Mouse (Mus musculus) testis, adult 2 months (tissue): Measurements from ENCODE around the gene Alg14. TPM values are rescaled to one million over a fixed set of nuclear protein-coding genes. Genes with fewer than 3 reads are reported as not detected.
A peak's percentile ranks its signal among the peaks of the same experiment; 100 is the strongest.

Experiments used
- H3K27ac ChIP-seq: fragments of 200-500 bp; 2 replicates; pipeline ENCODE4 v1.5.1; 2012; ENCODE audit warnings: low read depth, low read length; ENCODE audit not compliant: control insufficient read depth, insufficient read depth
- H3K27me3 ChIP-seq: fragments of 200-500 bp; 2 replicates; pipeline ENCODE4 v1.6.1; 2012; ENCODE audit warnings: mild to moderate bottlenecking, low read length, moderate library complexity; ENCODE audit not compliant: control insufficient read depth, insufficient read depth
- H3K36me3 ChIP-seq: fragments of 200-500 bp; 2 replicates; pipeline ENCODE4 v1.6.1; 2012; ENCODE audit warnings: mild to moderate bottlenecking, low read length; ENCODE audit not compliant: control insufficient read depth, insufficient read depth
- H3K4me1 ChIP-seq: fragments of 200-500 bp; 2 replicates; pipeline ENCODE4 v1.6.1; 2012; ENCODE audit warnings: low read length; ENCODE audit not compliant: control insufficient read depth, insufficient read depth
- H3K4me3 ChIP-seq: fragments of 200-500 bp; 2 replicates; pipeline ENCODE4 v1.5.1; 2012; ENCODE audit warnings: low read depth, mild to moderate bottlenecking, low read length, moderate library complexity, mixed read lengths; ENCODE audit not compliant: control insufficient read depth
- CTCF ChIP-seq: fragments of 200-500 bp; IDR thresholded peaks from 2 replicates; pipeline ENCODE4 v1.5.1; 2012; ENCODE audit warnings: low read depth, mild to moderate bottlenecking, inconsistent platforms, low read length, moderate library complexity; ENCODE audit not compliant: control insufficient read depth, insufficient read depth, insufficient replicate concordance
- POLR2A ChIP-seq: fragments of 200-500 bp; IDR thresholded peaks from 2 replicates; pipeline ENCODE4 v1.6.1; 2012; ENCODE audit warnings: low read depth, mild to moderate bottlenecking, inconsistent platforms, low read length, moderate library complexity; ENCODE audit not compliant: control insufficient read depth
- polyA plus RNA-seq: library from polyadenylated mRNA; depleted of rRNA; stranded (reverse); fragments of >200 nt; gene quantifications from 2 replicates; pipeline ENCODE4 v1.2.3, GENCODE M21; 2012; rRNA removed

Gene Alg14
- 2.5 and 3.3 TPM in 2 replicates for polyA plus RNA-seq

- Histone ChIP-seq H3K36me3 (no peaks in the 10 kb centered on the region), H3K27ac (peak within 1 kb of the TSS; percentile 96), H3K4me3 (peak within 1 kb of the TSS; percentile 97), H3K27me3 (no peaks in the 10 kb centered on the region), H3K4me1 (no peaks in the 10 kb centered on the region; the same call in none of the 2 replicates)
- peak; percentile 75; the same call in 1 of the 2 replicates for TF ChIP-seq POLR2A
- TF ChIP-seq CTCF = no peak
Observed at GRCm38 (mm10) chr3:121291560-121292258, at the start of gene Alg14. Gene Alg14, plus strand, starts transcription at chr3:121291773.

GRCm38 (mm10) chr3:121242111-121242936, 49.2 kb upstream of the Alg14 start:
- no peaks in the 10 kb centered on the region for H3K4me1 ChIP-seq
- TF ChIP-seq CTCF = no peak
- no peak for TF ChIP-seq POLR2A
- H3K36me3 ChIP-seq = no peaks in the 10 kb centered on the region
- no peaks in the 10 kb centered on the region for H3K27me3 ChIP-seq
- no peak overlapping the region for H3K4me3 ChIP-seq
- H3K27ac ChIP-seq = no peak overlapping the region

- H3K27ac ChIP-seq = no peak overlapping the region
- H3K36me3 ChIP-seq = no peaks in the 10 kb centered on the region
- H3K4me3 ChIP-seq = no peak overlapping the region
- TF ChIP-seq CTCF = no peak
- TF ChIP-seq POLR2A = no peak
- no peaks in the 10 kb centered on the region for H3K4me1 ChIP-seq
- no peaks in the 10 kb centered on the region for H3K27me3 ChIP-seq
Observed at GRCm38 (mm10) chr3:121242941-121243340, 48.6 kb upstream of the Alg14 start.

- Histone ChIP-seq H3K27ac (no peak overlapping the region), H3K36me3 (no peaks in the 10 kb centered on the region), H3K4me1 (no peaks in the 10 kb centered on the region), H3K4me3 (no peak overlapping the region), H3K27me3 (no peaks in the 10 kb centered on the region)
- TF ChIP-seq POLR2A (no peak), CTCF (no peak)
Observed at GRCm38 (mm10) chr3:121250048-121250447, 41.5 kb upstream of the Alg14 start.

- Histone ChIP-seq H3K27ac (no peak overlapping the region), H3K4me1 (no peaks in the 10 kb centered on the region), H3K27me3 (no peaks in the 10 kb centered on the region), H3K36me3 (no peaks in the 10 kb centered on the region), H3K4me3 (no peak overlapping the region)
- TF ChIP-seq POLR2A (no peak), CTCF (no peak)
Observed at GRCm38 (mm10) chr3:121250576-121251433, 40.8 kb upstream of the Alg14 start.

GRCm38 (mm10) chr3:121255501-121255900, 36.1 kb upstream of the Alg14 start:
- TF ChIP-seq POLR2A (no peak), CTCF (no peak)
- H3K4me3 ChIP-seq = no peak overlapping the region
- no peaks in the 10 kb centered on the region for H3K36me3 ChIP-seq
- peaks cover 2% of the 10 kb centered on the region; the same call in 1 of the 2 replicates for H3K4me1 ChIP-seq
- H3K27ac ChIP-seq = no peak overlapping the region
- H3K27me3 ChIP-seq = no peaks in the 10 kb centered on the region

GRCm38 (mm10) chr3:121256131-121256530, 35.4 kb upstream of the Alg14 start:
- Histone ChIP-seq H3K27me3 (no peaks in the 10 kb centered on the region), H3K4me3 (no peak overlapping the region), H3K27ac (no peak overlapping the region), H3K4me1 (peaks cover 2% of the 10 kb centered on the region; the same call in 1 of the 2 replicates), H3K36me3 (no peaks in the 10 kb centered on the region)
- no peak for TF ChIP-seq CTCF
- no peak for TF ChIP-seq POLR2A
